Mouse (Mus musculus) mature B cell (primary cell): ENCODE results near the gene Tnc.

ENCODE experiments used
- in situ Hi-C: fragments of 300-500 bp; cut with MboI; formaldehyde crosslinking; loops from 2 replicates; pipeline ENCODE4 v1.14.3; 2019

The Tnc gene

GRCm38 (mm10) chr4:64025591-64025990 is 21.2 kb downstream of the Tnc start:
- in situ Hi-C loops: no loop called here

- in situ Hi-C loops: no loop called here
These were observed 22.6 kb downstream of the Tnc start for GRCm38 (mm10) chr4:64024041-64024779.

- in situ Hi-C loops: no loop called here
These were observed 25.8 kb downstream of the Tnc start for GRCm38 (mm10) chr4:64020930-64021589.

DNA sequence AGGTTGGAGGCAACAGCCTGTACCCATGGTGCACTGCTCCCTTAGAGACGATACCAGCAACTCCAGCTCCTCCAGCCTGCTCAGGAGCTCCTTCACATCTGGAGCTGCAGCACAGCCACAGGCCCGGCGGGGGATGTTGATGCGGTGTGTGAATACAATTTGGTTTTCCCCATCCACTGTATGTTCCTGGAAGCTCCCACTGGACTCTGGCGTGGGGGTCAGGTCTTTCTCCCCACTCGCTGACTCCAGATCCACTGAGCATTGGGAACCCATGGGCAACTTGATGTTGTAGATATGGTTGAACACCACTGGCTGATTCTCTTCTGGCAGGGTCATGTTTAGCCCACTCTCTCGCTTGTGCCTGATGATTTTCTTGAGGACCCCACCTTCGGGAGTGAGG is 26.7 kb downstream of the Tnc start:
- in situ Hi-C loops: no loop called here

GRCm38 (mm10) chr4:64011308-64011707 is 35.5 kb downstream of the Tnc start:
- in situ Hi-C loops: no loop called here

- in situ Hi-C loops: no loop called here
These were observed 36.9 kb downstream of the Tnc start for GRCm38 (mm10) chr4:64009936-64010335.

- in situ Hi-C loops: no loop called here
These were observed 41.6 kb downstream of the Tnc start for GRCm38 (mm10) chr4:64005198-64005597.

DNA sequence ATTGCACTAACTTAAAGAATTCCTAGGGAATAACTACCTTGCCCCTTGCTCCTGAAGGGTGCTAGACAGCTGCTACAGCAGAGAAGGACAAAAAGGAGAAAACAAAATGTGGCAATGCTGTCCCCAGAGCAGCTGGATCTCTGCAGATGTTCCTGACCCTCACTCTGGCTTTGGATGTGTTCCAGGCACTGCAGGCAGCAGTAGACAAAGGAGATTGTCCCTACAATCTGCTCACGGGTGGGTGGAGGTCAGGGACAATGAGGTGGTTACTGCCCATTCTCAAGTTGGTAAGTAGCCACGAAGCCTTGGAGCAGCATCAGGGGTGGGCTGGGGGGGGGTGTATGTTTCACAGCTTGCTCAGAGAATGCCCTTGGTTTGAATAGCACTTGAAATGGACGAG is 43.1 kb downstream of the Tnc start:
- in situ Hi-C loops: no loop called here

GRCm38 (mm10) chr4:64002168-64002567 is 44.6 kb downstream of the Tnc start:
- in situ Hi-C loops: no loop called here

GRCm38 (mm10) chr4:64000788-64001187 is 46.0 kb downstream of the Tnc start:
- in situ Hi-C loops: no loop called here

DNA sequence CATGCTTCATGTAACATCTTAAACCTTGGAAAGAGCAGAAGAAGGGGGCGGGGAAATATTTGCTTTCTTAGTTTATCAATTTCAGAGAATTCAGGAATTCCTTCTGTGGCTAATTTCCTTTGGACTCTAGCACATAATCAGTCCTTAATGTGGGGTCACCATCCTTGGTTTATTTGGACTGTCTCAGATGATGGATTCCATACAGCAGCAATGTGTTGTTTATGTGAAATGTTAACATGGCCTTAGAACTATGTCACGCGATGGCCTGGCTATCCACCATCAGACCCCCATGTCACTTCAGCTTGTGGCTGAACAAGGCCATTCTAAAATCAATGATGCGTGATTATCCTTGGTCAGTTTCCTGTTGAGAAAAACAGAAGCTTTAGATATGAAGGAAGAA is 46.5 kb downstream of the Tnc start:
- in situ Hi-C loops: no loop called here

GRCm38 (mm10) chr4:63993462-63994113 is 53.2 kb downstream of the Tnc start:
- in situ Hi-C loops: no loop called here

GRCm38 (mm10) chr4:63990216-63990615 is 56.6 kb downstream of the Tnc start:
- in situ Hi-C loops: no loop called here

DNA sequence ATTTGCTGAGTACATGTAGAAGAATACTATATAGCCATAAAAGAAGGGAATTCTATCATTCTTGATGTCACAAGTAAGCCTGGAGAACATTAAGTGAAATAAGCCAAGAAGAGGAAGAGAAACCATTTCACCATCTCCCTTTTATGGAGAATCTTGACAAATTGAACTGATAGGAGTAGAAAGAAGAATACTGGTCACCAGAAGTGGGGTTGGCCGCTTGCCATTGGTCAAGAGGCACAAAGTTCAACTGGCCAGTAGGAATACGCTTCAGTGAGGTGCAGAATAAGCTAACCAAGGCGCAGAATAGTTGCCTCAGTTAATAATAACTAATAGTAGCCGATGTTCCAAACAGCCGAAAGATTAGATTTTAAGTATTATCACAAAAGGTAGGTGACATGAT is 58.7 kb downstream of the Tnc start:
- in situ Hi-C loops: no loop called here

GRCm38 (mm10) chr4:63986576-63986975 is 60.2 kb downstream of the Tnc start:
- in situ Hi-C loops: no loop called here

- in situ Hi-C loops: no loop called here
These were observed 63.7 kb downstream of the Tnc start for GRCm38 (mm10) chr4:63983098-63983445.

- in situ Hi-C loops: no loop called here
These were observed 64.3 kb downstream of the Tnc start for GRCm38 (mm10) chr4:63982425-63983097.

DNA sequence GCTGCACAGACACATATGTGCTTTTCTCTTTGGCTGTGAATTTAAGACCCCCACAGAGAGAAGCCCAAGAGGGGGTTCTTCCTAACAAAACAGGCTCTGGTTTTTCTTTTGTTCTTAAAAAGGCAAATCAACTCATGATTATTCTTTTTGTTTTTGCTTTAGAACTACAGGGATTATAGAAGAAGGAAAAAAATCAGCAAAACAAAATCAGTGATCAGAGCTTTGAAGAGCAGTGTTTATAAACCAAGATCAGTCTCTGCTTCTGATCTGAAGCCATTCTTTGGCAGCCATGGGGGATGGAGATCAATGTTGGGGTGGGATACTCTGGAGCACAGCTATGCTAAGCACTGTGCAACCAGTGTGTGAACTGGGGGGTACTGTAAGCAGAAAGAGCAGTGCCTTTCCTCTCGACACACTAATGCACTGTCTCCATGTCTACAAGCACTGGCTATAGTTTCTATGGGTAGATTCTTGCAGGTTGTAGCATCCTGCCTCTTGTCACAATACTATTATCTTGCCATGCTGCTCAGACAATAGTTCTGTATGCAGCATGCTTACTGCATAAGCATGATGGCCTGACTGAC is 66.5 kb downstream of the Tnc start:
- in situ Hi-C loops: no loop called here

GRCm38 (mm10) chr4:63979635-63980034 is 67.2 kb downstream of the Tnc start:
- in situ Hi-C loops: no loop called here

DNA sequence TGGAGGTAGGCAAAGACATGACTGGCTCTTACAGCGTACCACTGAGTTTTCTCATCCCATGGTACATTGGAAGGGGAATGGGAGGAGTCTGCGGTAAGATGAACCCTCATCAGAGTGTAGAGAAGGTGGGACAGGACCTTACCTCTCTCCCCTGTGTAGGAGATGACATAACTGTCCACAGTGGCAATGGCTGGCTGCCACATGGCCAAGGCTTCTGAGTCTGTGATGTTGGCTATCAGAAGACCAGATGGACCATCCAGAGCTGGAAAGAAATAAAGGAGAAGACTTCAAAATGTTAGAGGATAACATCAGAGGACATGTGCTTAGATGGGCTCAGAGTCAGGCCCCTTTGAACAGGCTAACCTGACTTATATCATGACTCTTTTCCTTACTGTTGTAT is 74.3 kb downstream of the Tnc start:
- in situ Hi-C loops: no loop called here

- in situ Hi-C loops: no loop called here
These were observed 75.1 kb downstream of the Tnc start for GRCm38 (mm10) chr4:63971762-63972161.

- in situ Hi-C loops: no loop called here
These were observed 75.9 kb downstream of the Tnc start for GRCm38 (mm10) chr4:63970925-63971324.
